Mouse (Mus musculus): ENCODE results near the gene Dnaja3.

DNA sequence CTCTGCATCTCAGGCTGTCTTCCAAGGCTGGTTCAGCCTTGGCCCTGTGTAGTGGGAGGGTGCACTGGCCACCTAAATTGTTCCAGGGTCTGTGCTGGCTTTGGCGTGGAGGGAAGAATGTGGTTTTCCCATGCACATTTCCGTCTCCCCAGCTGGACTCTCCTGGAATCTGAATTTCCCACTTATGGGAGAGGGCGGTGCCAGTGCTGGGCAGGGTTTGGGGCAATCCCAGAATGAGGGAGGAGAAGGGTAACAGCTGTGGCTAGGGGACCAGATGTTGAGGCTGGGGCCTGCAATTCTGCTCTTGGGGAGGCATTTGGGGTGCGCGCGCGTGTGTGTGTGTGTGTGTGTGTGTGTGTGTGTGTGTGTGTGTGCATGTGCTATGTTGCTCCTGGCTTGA lies 42.5 kb upstream of the Dnaja3 start:
- no peak for TF ChIP-seq CTCF (IDR thresholded peaks at IDR 0.05; ENCODE audit: low read depth, low read length)
- no peak for TF ChIP-seq TAL1 (conservative IDR thresholded peaks at IDR 0.05; ENCODE audit: low read depth, low read length)
- no peak for TF ChIP-seq GATA1 (IDR thresholded peaks at IDR 0.05; ENCODE audit: borderline replicate concordance, low read length)
- no peak for TF ChIP-seq GATA2 (IDR thresholded peaks at IDR 0.05; ENCODE audit: borderline replicate concordance, low read depth, low read length)

Data from G1E (cell line).